Mouse (Mus musculus): ENCODE results near the gene Unk. TPM values are rescaled to one million over a fixed set of nuclear protein-coding genes. Genes with fewer than 3 reads are reported as not detected.
"Not testable (repeated sequence)": the region's sequence is repeated elsewhere in the genome, so short reads cannot be mapped to it uniquely, and the experiment has no call there.

Gene Unk
- total RNA-seq, 2 experiments from 2014 or later: 23.9 to 28.1 TPM

DNA sequence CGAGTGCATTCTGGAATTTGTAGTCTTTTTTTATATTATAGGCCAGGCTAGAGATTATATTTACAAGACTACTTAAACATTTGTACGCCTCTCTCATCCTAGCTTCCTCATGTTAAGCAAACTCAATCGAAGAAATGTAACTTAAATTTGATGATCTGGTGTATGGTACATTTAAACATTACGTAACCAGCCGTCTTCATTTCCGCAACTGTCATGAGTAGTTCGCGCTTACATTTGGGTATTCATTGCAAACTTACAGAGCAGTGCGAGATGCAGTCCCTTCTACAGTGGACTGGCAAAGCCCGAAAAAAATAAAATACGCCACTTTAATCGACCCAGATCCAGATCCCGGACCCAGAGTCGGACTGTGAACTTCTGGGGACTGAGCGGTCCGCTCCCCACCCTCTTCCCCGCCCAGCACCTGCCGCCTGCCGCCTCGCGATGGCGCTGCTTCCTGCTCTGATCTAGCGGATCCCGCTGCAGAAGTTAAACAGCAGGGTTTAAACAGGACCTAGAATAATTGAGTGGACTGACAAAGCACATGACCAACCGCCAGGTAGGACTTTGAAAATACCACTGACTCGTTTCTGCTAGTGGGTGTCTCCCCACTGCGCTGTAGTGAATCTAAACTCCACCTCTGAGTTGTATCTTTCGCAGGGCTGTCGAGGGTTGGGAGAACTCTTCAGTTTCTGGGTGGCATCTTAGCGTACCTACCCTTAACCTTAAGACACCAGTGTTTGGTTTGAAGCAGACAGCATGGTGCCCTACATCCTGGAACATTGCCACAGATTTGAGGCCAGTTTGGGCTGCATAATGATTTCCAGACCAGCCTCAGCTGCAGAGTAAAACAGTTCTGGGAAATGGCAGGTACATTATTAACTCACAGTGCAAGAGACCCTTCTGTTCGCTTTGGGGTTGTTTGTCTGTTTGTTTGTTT lies 57.3 kb downstream of the Unk start:
- DNase-seq (ENCODE audit: low spot score in 2 of 2): peak; percentile 90 to 92

DNA sequence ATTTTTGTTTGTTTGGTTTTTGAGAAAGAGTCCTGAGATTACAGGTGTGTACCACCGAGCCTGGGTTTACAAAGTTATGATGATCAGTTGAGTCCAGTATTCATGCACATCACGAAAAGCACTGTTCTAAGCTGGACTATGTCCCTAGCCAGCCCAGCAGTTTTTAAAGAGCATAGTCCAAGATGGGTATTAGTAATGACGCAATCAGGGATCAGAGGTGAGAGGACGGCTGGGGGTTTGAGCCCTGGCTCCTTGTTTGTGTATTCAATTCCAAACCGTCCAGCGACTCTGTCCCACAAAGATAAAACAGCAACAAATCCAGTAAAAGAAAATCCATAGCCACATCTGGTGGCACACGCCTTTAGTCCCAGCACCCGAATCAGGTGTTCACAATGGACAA lies 58.1 kb downstream of the Unk start:
- DNase-seq (ENCODE audit: low spot score in 2 of 2): no peak

DNA sequence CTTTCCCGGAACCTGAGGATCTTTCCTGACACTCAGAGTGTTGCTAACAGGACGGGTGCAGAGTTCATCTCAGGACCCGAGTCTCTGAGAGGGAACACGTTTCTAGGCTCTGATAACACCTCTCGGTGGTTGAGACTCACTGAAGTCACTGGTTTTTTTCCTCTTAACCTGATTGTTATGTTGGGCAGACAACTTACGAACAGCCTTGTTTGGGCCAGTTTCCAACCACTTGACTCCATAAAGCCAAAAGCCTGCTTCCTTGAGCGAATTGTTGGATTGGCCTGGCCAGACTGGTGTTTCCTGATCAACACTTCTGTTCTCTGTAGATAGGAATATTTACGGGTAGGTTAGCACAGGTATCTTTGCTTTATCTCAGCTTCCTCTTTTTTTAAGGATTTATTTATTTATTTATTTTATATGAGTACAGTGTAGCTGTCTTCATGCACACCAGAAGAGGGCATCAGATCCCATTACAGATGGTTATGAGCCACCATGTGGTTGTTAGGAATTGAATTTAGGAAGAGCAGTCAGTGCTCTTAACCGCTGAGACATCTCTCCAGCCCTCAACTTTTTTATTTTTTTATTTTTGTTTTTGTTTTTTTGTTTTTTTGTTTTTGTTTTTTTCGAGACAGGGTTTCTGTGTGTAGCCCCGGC lies 58.7 kb downstream of the Unk start:
- no peak for DNase-seq (ENCODE audit: low spot score in 2 of 2)

DNA sequence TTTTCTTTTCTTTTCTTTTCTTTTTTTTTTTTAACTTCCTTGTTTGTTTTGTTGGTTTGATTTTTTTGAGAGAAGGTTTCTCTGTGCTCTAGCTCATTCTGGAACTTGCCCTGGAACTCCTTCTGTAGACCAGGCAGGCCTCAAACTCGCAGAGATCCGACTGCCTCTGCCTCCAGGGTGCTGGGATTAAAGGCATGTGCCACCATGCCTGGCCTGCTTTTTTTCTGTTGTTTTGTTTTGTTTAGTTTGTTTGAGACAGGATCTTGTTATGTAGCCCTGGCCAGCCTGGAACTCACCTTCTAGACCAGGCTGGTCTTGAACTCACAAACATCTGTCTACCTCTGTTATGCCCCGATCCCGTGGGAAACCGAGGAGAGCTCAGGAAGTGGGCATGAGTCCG lies 59.4 kb downstream of the Unk start:
- no peak for DNase-seq (ENCODE audit: low spot score in 2 of 2)

DNA sequence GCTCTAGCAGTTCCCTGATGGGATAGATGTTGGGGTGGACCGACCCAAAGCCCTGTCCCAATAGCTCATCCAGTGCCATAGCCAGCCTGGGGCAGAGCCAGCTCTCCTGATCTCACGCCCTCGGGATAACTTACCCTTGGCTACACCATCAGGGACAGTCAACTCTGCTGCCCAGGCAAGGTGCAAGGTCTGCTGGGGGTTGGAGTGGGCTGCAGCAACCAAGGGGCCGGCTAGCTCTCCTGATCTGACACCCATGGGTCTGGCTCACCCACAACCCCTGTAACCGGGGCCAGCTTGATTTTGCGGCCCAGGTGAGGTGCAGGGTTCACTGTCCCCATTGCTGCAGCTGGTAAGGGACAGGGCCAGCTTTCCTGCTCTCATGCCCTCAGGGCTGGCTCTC lies 61.5 kb downstream of the Unk start:
- DNase-seq (ENCODE audit: low spot score in 2 of 2): no peak

DNA sequence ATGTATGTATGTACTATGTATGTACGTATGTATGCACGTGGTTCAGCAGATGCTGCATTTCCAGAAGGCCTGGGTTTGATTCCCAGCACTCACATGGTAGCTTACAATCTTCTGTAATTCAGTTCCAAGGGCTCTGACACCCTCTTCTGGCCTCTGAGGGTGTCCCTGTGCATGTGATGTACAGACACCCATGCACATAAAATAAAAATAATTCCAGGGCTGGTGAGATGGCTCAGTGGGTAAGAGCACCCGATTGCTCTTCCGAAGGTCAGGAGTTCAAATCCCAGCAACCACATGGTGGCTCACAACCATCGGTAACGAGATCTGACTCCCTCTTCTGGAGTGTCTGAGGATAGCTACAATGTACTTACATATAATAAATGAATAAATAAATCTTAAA lies 62.8 kb downstream of the Unk start:
- DNase-seq (ENCODE audit: low spot score in 2 of 2): not testable (repeated sequence)

DNA sequence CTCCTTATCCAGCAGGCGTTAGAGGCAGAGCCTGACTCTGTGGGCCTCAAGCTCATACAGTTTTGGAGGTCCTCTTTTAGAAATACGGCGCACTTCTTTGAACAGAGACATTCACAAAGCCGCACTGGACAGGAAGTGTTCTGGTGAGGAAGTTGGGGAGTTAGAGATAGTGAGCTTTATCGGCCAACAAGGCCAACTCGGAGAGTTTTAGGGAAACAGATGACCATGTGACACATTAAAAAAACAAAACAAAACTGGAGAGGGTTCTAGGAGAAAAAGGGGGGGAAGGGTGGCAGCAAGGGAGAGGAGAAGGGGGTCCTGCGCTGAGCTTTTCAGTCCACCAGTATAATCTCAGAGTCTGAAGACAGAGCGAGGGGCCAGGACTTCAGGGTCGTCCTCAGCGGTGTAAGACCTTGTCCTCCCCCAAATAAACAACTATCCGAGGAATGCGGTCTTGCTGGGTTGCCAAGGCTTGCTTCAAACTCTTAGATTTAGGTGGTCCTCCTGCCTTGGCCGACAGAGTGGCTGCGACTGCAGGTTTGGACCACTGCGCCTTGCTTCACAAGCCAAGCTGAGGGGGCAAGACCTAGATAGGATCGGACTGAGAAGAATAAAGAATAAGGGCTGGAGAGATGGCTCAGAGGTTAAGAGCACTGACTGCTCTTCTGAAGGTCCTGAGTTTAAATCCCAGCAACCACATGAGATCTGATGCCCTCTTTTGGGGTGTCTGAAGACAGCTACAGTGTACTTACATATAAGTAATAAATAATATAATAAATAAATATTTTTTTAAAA lies 63.8 kb downstream of the Unk start:
- DNase-seq (ENCODE audit: low spot score in 2 of 2): peak in 1 of 2 experiments; percentile 9

DNA sequence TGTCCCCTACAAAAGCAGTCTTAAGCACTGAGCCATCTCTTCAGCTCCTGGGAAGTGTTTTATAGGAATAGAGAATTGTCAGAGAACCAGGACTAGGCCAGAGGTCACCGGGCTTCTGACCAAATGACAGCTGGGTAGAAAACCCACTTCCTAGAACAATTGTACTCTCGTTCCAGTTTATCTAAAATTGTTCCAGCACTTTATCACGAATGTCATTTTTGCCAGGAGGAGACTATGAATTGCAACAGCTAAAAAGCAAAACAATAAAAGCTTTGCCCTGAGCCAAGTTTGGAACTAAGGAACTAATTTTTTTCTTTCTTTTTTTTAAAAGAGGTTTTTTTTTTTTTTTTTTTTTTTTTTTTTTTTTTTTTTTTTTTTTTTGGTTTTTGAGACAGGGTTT lies 65.5 kb downstream of the Unk start:
- no peak for DNase-seq (ENCODE audit: low spot score in 2 of 2)

DNA sequence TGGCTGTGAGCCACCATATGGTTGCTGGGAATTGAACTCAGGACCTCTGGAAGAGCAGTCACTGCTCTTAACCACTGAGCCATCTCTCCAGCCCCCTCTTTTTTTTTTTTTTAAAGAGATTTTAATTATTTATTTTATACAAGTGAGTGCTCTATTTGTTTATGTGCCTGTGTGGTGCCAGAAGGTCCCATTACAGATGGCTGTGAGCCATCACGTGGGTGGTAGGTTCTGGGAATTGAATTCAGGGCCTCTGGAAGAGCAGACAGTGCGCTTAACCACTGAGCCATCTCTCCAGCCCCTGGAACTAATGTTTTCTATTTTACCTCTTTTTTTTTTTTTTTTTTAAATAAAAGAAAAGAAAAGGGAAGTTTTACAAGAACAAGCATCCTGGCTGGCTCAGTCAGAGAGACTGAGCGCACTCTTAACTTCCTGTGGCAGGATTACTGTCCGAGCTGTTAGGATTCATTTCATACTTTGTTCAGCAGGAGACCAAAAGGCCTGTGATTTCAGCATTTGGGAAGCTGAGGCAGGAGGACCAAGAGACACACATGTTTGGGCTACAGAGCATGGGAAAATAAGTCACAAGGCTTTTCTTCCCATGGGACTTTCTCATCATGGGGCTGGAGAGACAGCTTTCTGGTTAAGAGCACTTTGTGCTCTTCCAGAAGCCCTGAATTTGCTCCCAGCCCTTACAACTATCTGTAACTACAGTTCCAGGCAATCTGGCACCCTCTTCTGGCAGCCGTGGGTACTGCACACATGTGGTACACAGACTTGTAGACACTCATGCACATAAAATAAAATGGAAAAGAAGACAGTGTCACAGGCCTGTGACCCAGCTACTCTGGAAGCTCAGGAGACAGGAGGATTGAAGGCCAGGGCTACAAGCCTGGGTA lies 66.3 kb downstream of the Unk start:
- no peak for DNase-seq (ENCODE audit: low spot score in 2 of 2)

DNA sequence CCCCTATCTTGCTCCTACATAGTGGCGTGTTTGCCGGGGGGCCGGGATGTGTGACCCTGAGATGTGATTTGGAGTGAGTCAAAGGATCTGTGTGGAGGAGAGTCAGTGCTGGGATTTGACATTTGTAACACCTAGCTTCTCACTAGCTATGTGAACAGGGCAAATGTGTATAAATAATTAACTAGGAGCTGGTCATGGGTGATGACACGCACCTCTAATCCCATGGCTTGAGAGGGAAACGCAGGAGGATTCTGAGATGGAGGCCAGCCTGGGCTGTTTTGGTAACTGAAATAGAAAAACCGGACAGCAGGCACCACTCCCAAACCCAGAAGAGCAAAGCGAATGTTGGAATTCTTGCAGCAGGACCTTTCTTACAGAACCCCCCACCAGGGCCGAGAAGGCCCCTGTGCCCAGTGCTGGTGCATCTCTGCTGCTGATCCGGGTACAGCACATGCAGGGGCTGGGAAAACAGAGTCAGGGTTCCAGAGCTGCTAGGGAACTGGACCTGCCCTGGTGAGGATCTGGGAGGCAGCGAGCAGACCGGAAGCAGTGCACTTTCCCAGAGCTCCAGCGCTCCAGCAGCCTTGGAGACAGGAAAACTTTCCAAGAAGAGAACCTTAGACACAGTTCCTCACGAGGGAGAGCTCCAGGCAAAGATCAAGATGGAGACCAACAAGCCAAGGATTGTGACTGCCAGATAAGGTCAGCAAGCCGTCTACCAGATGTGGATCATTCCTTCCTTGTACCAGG lies 68.8 kb downstream of the Unk start:
- no peak for DNase-seq (ENCODE audit: low spot score in 2 of 2)

DNA sequence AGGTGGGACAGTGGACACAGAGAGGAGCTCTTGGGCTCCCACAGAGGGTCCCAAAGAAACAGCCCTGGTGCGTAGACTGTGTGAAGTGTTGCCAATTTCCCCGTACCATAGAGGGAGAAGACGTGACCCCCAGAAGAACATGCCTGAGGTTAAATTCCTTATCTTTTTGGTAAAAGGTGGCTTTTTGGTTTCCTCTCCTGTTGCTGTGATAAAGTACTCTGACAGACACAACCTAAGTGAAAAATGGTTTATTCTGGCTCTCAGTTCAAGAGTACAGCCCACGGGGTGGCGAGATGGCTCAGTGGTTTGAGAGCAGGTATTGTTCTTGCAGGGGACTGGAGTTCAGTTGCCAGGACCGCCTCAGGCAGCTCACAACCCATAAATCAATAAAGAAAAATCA lies 69.3 kb downstream of the Unk start:
- DNase-seq (ENCODE audit: low spot score in 2 of 2): no peak

DNA sequence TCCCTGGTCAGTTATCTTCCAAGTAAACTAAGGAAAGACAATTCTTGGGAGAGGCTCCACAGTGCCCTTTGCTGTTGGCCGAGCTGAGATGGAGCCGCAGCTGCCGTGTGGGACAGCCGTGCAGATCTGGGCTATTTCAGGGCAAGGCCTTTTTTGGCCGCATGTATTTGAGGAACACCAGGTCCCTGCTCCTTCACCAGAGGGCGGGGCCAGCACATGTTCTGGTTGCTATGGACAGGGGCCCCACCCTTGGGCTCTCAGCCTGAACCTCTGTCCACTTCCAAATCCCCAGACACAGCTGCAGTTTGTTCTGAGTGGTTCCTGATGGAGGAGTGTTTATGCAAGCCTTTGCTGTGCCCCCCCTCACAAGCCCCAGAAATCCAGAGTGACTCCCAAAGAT lies 70.3 kb downstream of the Unk start:
- no peak for DNase-seq (ENCODE audit: low spot score in 2 of 2)

DNA sequence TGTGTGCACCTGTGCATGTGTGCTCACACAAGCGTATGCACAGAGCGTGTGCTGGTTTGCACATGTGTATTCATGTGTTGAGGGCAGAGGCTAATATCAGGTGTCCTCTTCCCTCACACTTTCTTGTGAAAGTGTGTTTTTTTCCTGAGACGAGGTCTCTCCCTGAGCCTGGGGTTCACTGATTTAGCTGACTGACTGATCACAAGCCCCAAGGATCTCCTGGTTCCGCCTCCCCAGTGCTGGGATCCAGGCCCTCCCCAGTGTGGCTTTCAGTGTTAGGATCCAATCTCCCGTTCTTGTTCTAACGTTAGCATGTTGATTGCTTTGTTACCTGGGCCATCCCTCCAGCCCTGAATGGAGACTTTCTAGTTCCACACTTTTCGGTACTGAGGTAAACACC lies 70.7 kb downstream of the Unk start:
- DNase-seq (ENCODE audit: low spot score in 2 of 2): no peak

DNA sequence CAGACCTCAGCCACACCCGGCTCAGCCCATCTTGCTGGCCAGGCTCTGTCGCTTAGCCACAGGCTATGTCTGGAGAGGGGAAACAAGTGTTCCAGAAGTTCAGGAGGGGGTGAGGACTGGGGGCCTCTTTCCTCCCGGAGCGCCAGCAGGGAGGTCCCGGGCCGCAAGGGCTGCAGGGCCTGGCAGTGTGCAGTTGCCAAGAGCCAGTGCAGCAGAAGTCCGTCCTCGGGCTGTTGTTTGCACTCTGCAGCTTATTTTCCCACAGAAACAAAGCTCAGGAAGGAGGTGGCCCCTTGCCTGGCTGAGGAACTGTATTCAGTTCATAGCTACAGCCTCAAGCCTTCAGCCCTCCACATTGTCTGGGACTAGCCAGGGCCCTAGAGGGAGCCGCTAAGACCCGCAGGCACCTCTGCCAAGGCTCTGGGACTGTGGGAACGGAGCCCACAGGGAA lies 71.8 kb downstream of the Unk start:
- DNase-seq (ENCODE audit: low spot score in 2 of 2): peak in 1 of 2 experiments; percentile 43

DNA sequence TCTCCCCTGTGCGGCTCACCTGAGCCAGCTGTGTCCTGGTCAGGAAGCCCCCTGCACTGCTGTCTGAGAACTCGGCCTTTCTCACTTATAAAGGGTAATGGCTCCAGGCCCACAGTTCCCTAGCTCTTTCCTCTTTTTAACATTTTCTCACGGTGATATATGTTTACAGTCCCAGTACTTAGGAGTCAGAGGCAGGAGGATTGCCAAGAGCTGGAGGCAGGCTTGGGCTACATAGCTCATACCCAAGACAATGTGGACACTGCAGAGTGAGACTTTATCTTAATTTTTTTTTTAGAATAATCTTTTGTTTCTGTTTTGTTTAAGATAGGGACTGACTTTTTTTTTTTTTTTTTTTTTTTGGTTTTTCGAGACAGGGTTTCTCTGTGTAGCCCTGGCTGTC lies 72.3 kb downstream of the Unk start:
- DNase-seq (ENCODE audit: low spot score in 2 of 2): no peak

DNA sequence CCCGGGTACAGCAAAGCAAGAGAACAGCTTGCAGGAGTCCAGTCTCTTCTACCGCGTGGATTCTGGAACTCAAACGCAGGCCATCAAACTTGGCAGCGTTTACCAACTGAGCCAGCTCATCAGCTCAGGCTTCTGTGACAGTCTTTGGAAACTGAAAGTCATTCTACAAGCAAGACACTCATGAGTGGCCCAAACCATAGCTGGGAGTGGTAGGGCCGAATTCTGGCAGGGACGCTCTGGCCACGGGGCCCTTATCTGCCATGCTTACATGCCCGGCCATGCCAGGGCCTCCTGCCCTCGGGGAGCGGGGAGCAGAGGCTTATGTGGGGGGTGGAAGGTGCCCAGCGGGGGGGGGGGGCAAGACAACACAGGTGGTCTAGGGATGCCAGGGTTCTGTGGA lies 73.5 kb downstream of the Unk start:
- no peak for DNase-seq (ENCODE audit: low spot score in 2 of 2)

DNA sequence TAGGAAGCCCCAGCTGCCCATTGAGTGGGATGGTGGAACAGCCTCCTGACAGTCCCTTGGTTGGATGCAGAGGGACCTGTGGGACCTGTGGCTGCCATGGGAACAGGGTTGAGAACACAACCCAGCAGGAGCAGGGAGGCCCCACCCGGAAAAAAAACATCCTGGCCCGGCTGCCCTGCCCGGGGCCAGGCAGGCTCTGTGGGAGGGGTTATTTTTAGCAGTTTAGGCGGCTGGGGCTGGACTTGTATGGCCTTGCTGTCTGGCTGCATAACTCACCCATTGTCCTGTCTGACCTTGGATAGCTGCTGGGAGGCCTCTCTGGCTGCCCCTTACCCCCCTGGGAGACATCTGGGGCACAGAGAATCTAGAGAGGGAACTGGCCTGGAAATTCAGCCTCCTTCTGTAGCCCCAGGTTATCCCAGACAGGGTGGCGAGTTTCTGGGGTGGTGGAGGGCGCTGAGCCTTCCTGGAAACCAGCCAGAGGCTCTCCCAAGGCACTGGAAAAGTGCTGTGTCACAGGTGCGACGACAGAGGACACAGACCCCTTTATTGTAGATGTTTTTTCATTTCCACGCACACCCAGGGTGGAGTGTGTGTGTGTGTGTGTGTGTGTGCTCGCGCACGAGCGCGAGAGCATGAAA lies 74.0 kb downstream of the Unk start:
- DNase-seq (ENCODE audit: low spot score in 2 of 2): no peak

DNA sequence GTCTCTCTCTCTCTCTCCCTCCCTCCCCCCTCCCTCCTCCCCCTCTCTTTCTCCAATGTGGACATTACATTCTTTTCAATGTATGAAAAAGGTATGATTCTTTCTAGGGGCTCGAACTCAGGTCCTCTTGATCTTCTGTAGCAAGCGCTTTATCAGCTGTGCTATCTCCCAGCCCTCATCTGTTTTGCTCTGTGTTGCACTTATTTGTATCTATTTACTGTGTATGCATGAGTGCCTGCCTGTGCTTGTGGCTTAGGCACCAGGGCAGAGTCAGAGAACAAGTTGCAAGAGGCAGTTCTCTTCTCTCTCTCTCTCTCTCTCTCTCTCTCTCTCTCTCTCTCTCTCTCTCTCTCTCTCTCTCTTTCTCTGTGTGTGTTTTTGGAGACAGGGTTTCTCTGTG lies 74.9 kb downstream of the Unk start:
- no peak for DNase-seq (ENCODE audit: low spot score in 2 of 2)

DNA sequence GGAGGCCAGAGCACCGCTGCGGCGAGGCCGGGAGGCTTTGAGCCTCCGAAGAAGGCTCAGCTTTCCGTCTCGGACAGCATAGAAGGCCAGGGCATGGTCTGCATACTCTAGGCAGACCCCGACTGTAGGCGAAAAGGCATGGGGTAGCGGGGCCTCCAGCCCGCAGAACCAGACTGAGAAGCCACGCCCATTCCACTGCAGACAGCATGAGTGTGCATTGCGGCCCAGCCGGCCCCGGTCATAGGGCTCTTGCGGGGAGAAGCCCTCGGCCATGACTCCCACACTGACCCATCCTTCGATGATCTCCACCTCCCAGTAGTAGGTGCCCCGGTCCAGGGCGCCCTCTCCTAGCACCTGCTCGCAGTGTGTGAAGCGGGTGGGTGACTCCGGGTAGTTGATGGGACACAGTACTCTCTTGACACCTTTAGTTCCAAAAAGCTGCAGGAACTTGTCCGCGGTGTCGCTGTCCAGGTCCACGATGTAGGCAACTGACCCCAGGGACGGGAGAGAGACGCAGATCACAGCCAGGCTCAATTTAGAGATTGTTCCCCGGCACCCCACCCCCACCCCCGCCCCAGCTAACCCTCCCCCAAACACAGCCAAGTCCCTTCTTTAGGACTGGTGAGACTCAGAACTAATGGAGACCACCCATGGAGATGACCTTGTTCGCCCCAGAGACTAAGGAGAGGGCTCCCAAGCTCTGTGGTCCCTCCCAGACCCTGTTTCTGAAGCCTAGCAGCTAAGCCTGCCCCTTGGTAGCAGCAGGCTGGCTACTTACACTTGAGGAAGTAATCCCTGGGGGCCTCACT lies 76.2 kb downstream of the Unk start:
- DNase-seq (ENCODE audit: low spot score in 2 of 2): no peak
